Mouse (Mus musculus): ENCODE data around the gene Ppp2r3a. TPM values are rescaled to one million over a fixed set of nuclear protein-coding genes. Genes with fewer than 3 reads are reported as not detected.

Gene Ppp2r3a
- total RNA-seq (2021): 10 to 100 TPM; 29.0 to 31.3 TPM
- long read RNA-seq, full-length matches to known transcripts: 20 of 24 reads
- long read RNA-seq, partial matches to known transcripts: 2 of 24 reads
- long read RNA-seq, other reads (novel, unspliced or antisense): 2 of 24 reads

- DNase-seq (ENCODE audit: low spot score in 2 of 2): peak; percentile 94 to 96
These were observed at the start of gene Ppp2r3a for GRCm38 (mm10) chr9:101251644-101252337. Gene Ppp2r3a (minus strand): TSS chr9:101251795.

- DNase-seq (ENCODE audit: low spot score in 2 of 2): no peak
These were observed 48.9 kb upstream of the Ppp2r3a start for GRCm38 (mm10) chr9:101300441-101300935.

GRCm38 (mm10) chr9:101291676-101292660 lies 40.4 kb upstream of the Ppp2r3a start:
- DNase-seq (ENCODE audit: low spot score in 2 of 2): no peak

GRCm38 (mm10) chr9:101290876-101291275 lies 39.3 kb upstream of the Ppp2r3a start:
- no peak for DNase-seq (ENCODE audit: low spot score in 2 of 2)

- no peak for DNase-seq (ENCODE audit: low spot score in 2 of 2)
These were observed 38.2 kb upstream of the Ppp2r3a start for GRCm38 (mm10) chr9:101289750-101290149.

- no peak for DNase-seq (ENCODE audit: low spot score in 2 of 2)
These were observed 37.5 kb upstream of the Ppp2r3a start for GRCm38 (mm10) chr9:101288901-101289647.

- no peak for DNase-seq (ENCODE audit: low spot score in 2 of 2)
These were observed 35.2 kb upstream of the Ppp2r3a start for GRCm38 (mm10) chr9:101286766-101287165.

- DNase-seq (ENCODE audit: low spot score in 2 of 2): no peak
These were observed 32.5 kb upstream of the Ppp2r3a start for GRCm38 (mm10) chr9:101284049-101284448.

- DNase-seq (ENCODE audit: low spot score in 2 of 2): no peak
These were observed 31.1 kb upstream of the Ppp2r3a start for GRCm38 (mm10) chr9:101282651-101283050.

- DNase-seq (ENCODE audit: low spot score in 2 of 2): no peak
These were observed 30.3 kb upstream of the Ppp2r3a start for GRCm38 (mm10) chr9:101281906-101282305.

- DNase-seq (ENCODE audit: low spot score in 2 of 2): no peak
These were observed 29.7 kb upstream of the Ppp2r3a start for GRCm38 (mm10) chr9:101281326-101281725.

- no peak for DNase-seq (ENCODE audit: low spot score in 2 of 2)
These were observed 29.3 kb upstream of the Ppp2r3a start for GRCm38 (mm10) chr9:101280867-101281266.

GRCm38 (mm10) chr9:101280211-101280610 lies 28.6 kb upstream of the Ppp2r3a start:
- DNase-seq (ENCODE audit: low spot score in 2 of 2): no peak

- no peak for DNase-seq (ENCODE audit: low spot score in 2 of 2)
These were observed 21.1 kb upstream of the Ppp2r3a start for GRCm38 (mm10) chr9:101272715-101273114.

GRCm38 (mm10) chr9:101270020-101270419 lies 18.4 kb upstream of the Ppp2r3a start:
- no peak for DNase-seq (ENCODE audit: low spot score in 2 of 2)

- no peak for DNase-seq (ENCODE audit: low spot score in 2 of 2)
These were observed 14.4 kb upstream of the Ppp2r3a start for GRCm38 (mm10) chr9:101266043-101266442.

- DNase-seq (ENCODE audit: low spot score in 2 of 2): peak; percentile 39 to 73
These were observed 14.0 kb upstream of the Ppp2r3a start for GRCm38 (mm10) chr9:101265546-101265945.

GRCm38 (mm10) chr9:101262815-101263214 lies 11.2 kb upstream of the Ppp2r3a start:
- no peak for DNase-seq (ENCODE audit: low spot score in 2 of 2)

GRCm38 (mm10) chr9:101261989-101262571 lies 10.5 kb upstream of the Ppp2r3a start:
- peak in 1 of 2 experiments; percentile 52 for DNase-seq (ENCODE audit: low spot score in 2 of 2)

- DNase-seq (ENCODE audit: low spot score in 2 of 2): no peak
These were observed 9.8 kb upstream of the Ppp2r3a start for GRCm38 (mm10) chr9:101261443-101261842.

All from layer of hippocampus, adult 18-20 months (tissue).